Mouse (Mus musculus) liver, embryonic 14.5 days (tissue): ENCODE data around the gene Pcsk5.

Experiments
- CTCF ChIP-seq: IDR thresholded peaks from 2 replicates; pipeline ENCODE4 v1.5.1; 2016; ENCODE audit warnings: antibody characterized with exemption, low read depth, control low read depth
- EP300 ChIP-seq: IDR thresholded peaks from 2 replicates; pipeline ENCODE4 v1.6.1; 2016; ENCODE audit warnings: antibody characterized with exemption, low read depth

DNA sequence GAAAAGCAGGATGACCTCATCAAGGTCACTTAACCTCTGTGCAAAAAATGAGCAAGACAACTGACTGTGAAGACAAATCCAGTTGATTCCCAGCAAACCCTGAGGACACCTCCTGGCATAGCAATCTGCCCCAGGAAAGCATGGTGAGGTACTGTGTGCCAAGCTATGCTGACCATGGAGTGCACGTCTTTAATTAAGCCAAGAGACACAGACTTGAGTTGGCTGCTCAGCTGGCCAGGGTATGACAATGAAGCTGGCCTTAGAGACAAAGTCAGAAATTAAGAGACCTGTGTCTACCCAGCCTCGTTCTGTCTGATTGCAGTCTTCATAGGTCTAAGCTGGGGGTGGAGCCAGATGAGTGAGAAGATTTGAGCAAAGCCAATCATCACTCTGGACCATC lies 72.4 kb downstream of the Pcsk5 start:
- TF ChIP-seq CTCF (no peak), EP300 (no peak)
